Mouse (Mus musculus) embryonic facial prominence, embryonic 12.5 days (tissue): ENCODE results near the gene 2300002M23Rik. TPM values are rescaled to one million over a fixed set of nuclear protein-coding genes. Genes with fewer than 3 reads are reported as not detected.

Experiments
- ATAC-seq: fragments of 200-750 bp; cut with Nextera tagmentation; 2 replicates; pipeline ENCODE4 v1.8.0; 2017; ENCODE audit not compliant: insufficient number of reproducible peaks, insufficient read depth, low FRiP score, low TSS enrichment
- H3K27ac ChIP-seq: fragments of 300-500 bp; sonication (generic); 2 replicates; pipeline ENCODE4 v1.5.1; 2016; ENCODE audit warnings: mild to moderate bottlenecking
- H3K27me3 ChIP-seq: fragments of 300-500 bp; sonication (generic); 2 replicates; pipeline ENCODE4 v1.6.1; 2016; ENCODE audit warnings: mild to moderate bottlenecking, moderate library complexity
- H3K36me3 ChIP-seq: fragments of 300-500 bp; sonication (generic); 2 replicates; pipeline ENCODE4 v1.6.1; 2016; ENCODE audit warnings: mild to moderate bottlenecking
- H3K4me1 ChIP-seq: fragments of 300-500 bp; sonication (generic); 2 replicates; pipeline ENCODE4 v1.6.1; 2016
- H3K4me2 ChIP-seq: fragments of 300-500 bp; sonication (generic); replicated peaks from 2 replicates; pipeline ENCODE4 v1.6.1; 2016; ENCODE audit warnings: mild to moderate bottlenecking, moderate library complexity
- H3K4me3 ChIP-seq: fragments of 300-500 bp; sonication (generic); 2 replicates; pipeline ENCODE4 v1.5.1; 2016; ENCODE audit warnings: mild to moderate bottlenecking
- H3K9ac ChIP-seq: fragments of 300-500 bp; sonication (generic); 2 replicates; pipeline ENCODE4 v1.6.1; 2016; ENCODE audit warnings: mild to moderate bottlenecking, moderate library complexity
- H3K9me3 ChIP-seq: fragments of 300-500 bp; sonication (generic); 2 replicates; pipeline ENCODE4 v1.6.1; 2016; ENCODE audit warnings: mild to moderate bottlenecking, moderate library complexity
- WGBS: fragments of 180-500 bp; shearing (Covaris S2); methylation state at CpG from one replicate; pipeline ENCODE4 v1.1.7; 2016; 5-methylcytosine and 5-hydroxymethylcytosine counted together
- polyA plus RNA-seq: library from polyadenylated mRNA; unstranded; fragments of >200 nt; fragmentation: Nextera tagmentation; extraction: Ambion mirVana; gene quantifications from 2 replicates; pipeline ENCODE4 v1.2.1, GENCODE M21; 2016

The 2300002M23Rik gene
- polyA plus RNA-seq, 1 experiment from 2014 or later: not detected

- H3K36me3 ChIP-seq: no peaks in the 10 kb centered on the region
- WGBS: 38% methylated on average over 5 of the region's 5 CpGs
- no peak overlapping the region for H3K4me2 ChIP-seq
- no peaks in the 10 kb centered on the region for H3K4me1 ChIP-seq
- H3K9me3 ChIP-seq: no peaks in the 10 kb centered on the region
- H3K27me3 ChIP-seq: no peaks in the 10 kb centered on the region
- no peak for ATAC-seq
- no peak overlapping the region for H3K27ac ChIP-seq
- no peak overlapping the region for H3K9ac ChIP-seq
- H3K4me3 ChIP-seq: no peak overlapping the region
Measured at GRCm38 (mm10) chr17:35556812-35557211, 10.4 kb upstream of the 2300002M23Rik start.

GRCm38 (mm10) chr17:35557351-35557750, 9.9 kb upstream of the 2300002M23Rik start:
- Histone ChIP-seq H3K4me1 (no peaks in the 10 kb centered on the region), H3K36me3 (no peaks in the 10 kb centered on the region), H3K9me3 (no peaks in the 10 kb centered on the region), H3K4me2 (no peak overlapping the region), H3K9ac (no peak overlapping the region), H3K27ac (no peak overlapping the region), H3K27me3 (no peaks in the 10 kb centered on the region), H3K4me3 (no peak overlapping the region)
- no peak for ATAC-seq
- 76% methylated on average over 9 of the region's 9 CpGs for WGBS

- 60% methylated on average over 8 of the region's 8 CpGs for WGBS
- H3K4me3 ChIP-seq: no peak overlapping the region
- no peaks in the 10 kb centered on the region for H3K9me3 ChIP-seq
- ATAC-seq: no peak
- H3K4me2 ChIP-seq: no peak overlapping the region
- H3K27ac ChIP-seq: no peak overlapping the region
- no peak overlapping the region for H3K9ac ChIP-seq
- H3K36me3 ChIP-seq: no peaks in the 10 kb centered on the region
- H3K27me3 ChIP-seq: no peaks in the 10 kb centered on the region
- H3K4me1 ChIP-seq: no peaks in the 10 kb centered on the region
Measured at GRCm38 (mm10) chr17:35558216-35558615, 9.0 kb upstream of the 2300002M23Rik start.

- Histone ChIP-seq H3K27me3 (peaks cover 34% of the 10 kb centered on the region), H3K4me3 (no peak overlapping the region)
- 16% methylated on average over 9 of the region's 9 CpGs for WGBS
Measured at GRCm38 (mm10) chr17:35567767-35568166, 517 bp downstream of the 2300002M23Rik start.

GRCm38 (mm10) chr17:35569091-35569944, 2.1 kb downstream of the 2300002M23Rik start:
- WGBS: 3% methylated on average over 28 of the region's 28 CpGs
- peaks cover 34% of the 10 kb centered on the region for H3K27me3 ChIP-seq

More at GRCm38 (mm10) chr17:35567767-35568166, 517 bp downstream of the 2300002M23Rik start:
- H3K9me3 ChIP-seq: no peaks in the 10 kb centered on the region
- H3K4me1 ChIP-seq: peaks cover 9% of the 10 kb centered on the region; the same call in 1 of the 2 replicates
- no peak overlapping the region for H3K27ac ChIP-seq
- H3K36me3 ChIP-seq: no peaks in the 10 kb centered on the region
- ATAC-seq: no peak
- no peak overlapping the region for H3K4me2 ChIP-seq
- no peak overlapping the region for H3K9ac ChIP-seq

GRCm38 (mm10) chr17:35570836-35571235, 3.6 kb downstream of the 2300002M23Rik start:
- Histone ChIP-seq H3K36me3 (no peaks in the 10 kb centered on the region), H3K27ac (no peak overlapping the region), H3K27me3 (peaks cover 41% of the 10 kb centered on the region), H3K4me3 (no peak overlapping the region), H3K9ac (no peak overlapping the region), H3K4me1 (peaks cover 9% of the 10 kb centered on the region; the same call in 1 of the 2 replicates), H3K4me2 (no peak overlapping the region), H3K9me3 (no peaks in the 10 kb centered on the region)
- WGBS: 82% methylated on average over 14 of the region's 14 CpGs
- ATAC-seq: no peak

More at GRCm38 (mm10) chr17:35569091-35569944, 2.1 kb downstream of the 2300002M23Rik start:
- ATAC-seq: no peak
- Histone ChIP-seq H3K4me1 (peaks cover 9% of the 10 kb centered on the region; the same call in 1 of the 2 replicates), H3K9ac (peak overlapping the region; percentile 42), H3K4me3 (peak overlapping the region; percentile 21), H3K36me3 (no peaks in the 10 kb centered on the region), H3K4me2 (peak overlapping the region; percentile 52), H3K9me3 (no peaks in the 10 kb centered on the region), H3K27ac (no peak overlapping the region)

GRCm38 (mm10) chr17:35571477-35571876, 4.2 kb downstream of the 2300002M23Rik start:
- Histone ChIP-seq H3K9me3 (no peaks in the 10 kb centered on the region), H3K4me1 (peaks cover 9% of the 10 kb centered on the region; the same call in 1 of the 2 replicates), H3K9ac (no peak overlapping the region), H3K4me3 (no peak overlapping the region), H3K4me2 (no peak overlapping the region), H3K27me3 (peaks cover 42% of the 10 kb centered on the region), H3K27ac (no peak overlapping the region), H3K36me3 (no peaks in the 10 kb centered on the region)
- 94% methylated on average over 7 of the region's 7 CpGs for WGBS
- ATAC-seq: no peak

GRCm38 (mm10) chr17:35578211-35578610, 11.0 kb downstream of the 2300002M23Rik start:
- Histone ChIP-seq H3K9me3 (no peaks in the 10 kb centered on the region), H3K36me3 (no peaks in the 10 kb centered on the region), H3K27me3 (peaks cover 10% of the 10 kb centered on the region), H3K27ac (no peak overlapping the region), H3K4me3 (no peak overlapping the region), H3K4me1 (no peaks in the 10 kb centered on the region), H3K9ac (no peak overlapping the region), H3K4me2 (no peak overlapping the region)
- WGBS: 17% methylated on average over 6 of the region's 6 CpGs
- no peak for ATAC-seq

- H3K4me2 ChIP-seq: no peak overlapping the region
- no peak for ATAC-seq
- H3K27me3 ChIP-seq: no peaks in the 10 kb centered on the region
- H3K4me1 ChIP-seq: no peaks in the 10 kb centered on the region
- H3K36me3 ChIP-seq: no peaks in the 10 kb centered on the region
- no peak overlapping the region for H3K4me3 ChIP-seq
- 100% methylated on average over 1 of the region's 1 CpGs for WGBS
- H3K9me3 ChIP-seq: no peaks in the 10 kb centered on the region
- no peak overlapping the region for H3K27ac ChIP-seq
- no peak overlapping the region for H3K9ac ChIP-seq
Measured at GRCm38 (mm10) chr17:35582900-35583299, 15.7 kb downstream of the 2300002M23Rik start.

GRCm38 (mm10) chr17:35584330-35584937, 17.2 kb downstream of the 2300002M23Rik start:
- no peaks in the 10 kb centered on the region for H3K27me3 ChIP-seq
- WGBS: 20% methylated on average over 16 of the region's 16 CpGs
- H3K9me3 ChIP-seq: no peaks in the 10 kb centered on the region
- no peaks in the 10 kb centered on the region for H3K36me3 ChIP-seq
- no peak overlapping the region for H3K9ac ChIP-seq
- H3K27ac ChIP-seq: no peak overlapping the region
- H3K4me2 ChIP-seq: no peak overlapping the region; the same call in 1 of the 2 replicates
- no peaks in the 10 kb centered on the region for H3K4me1 ChIP-seq
- no peak overlapping the region for H3K4me3 ChIP-seq
- ATAC-seq: no peak

GRCm38 (mm10) chr17:35587291-35587690, 20.0 kb downstream of the 2300002M23Rik start:
- H3K9me3 ChIP-seq: no peaks in the 10 kb centered on the region
- no peaks in the 10 kb centered on the region for H3K4me1 ChIP-seq
- ATAC-seq: no peak
- H3K9ac ChIP-seq: no peak overlapping the region
- H3K27ac ChIP-seq: no peak overlapping the region
- no peaks in the 10 kb centered on the region for H3K27me3 ChIP-seq
- no peak overlapping the region for H3K4me3 ChIP-seq
- no peak overlapping the region for H3K4me2 ChIP-seq
- H3K36me3 ChIP-seq: no peaks in the 10 kb centered on the region
- 83% methylated on average over 1 of the region's 1 CpGs for WGBS

GRCm38 (mm10) chr17:35588387-35588786, 21.1 kb downstream of the 2300002M23Rik start:
- WGBS: 9% methylated on average over 4 of the region's 4 CpGs
- H3K27me3 ChIP-seq: no peaks in the 10 kb centered on the region
- H3K4me1 ChIP-seq: no peaks in the 10 kb centered on the region
- no peak for ATAC-seq
- no peak overlapping the region for H3K9ac ChIP-seq
- H3K4me2 ChIP-seq: no peak overlapping the region
- H3K36me3 ChIP-seq: no peaks in the 10 kb centered on the region
- no peak overlapping the region for H3K27ac ChIP-seq
- no peaks in the 10 kb centered on the region for H3K9me3 ChIP-seq
- H3K4me3 ChIP-seq: no peak overlapping the region
